Mouse (Mus musculus) kidney, adult 9 months (tissue): ENCODE measurements at regions not wholly inside any gene's neighbourhood (a gene's known extent, or its start where the extent isn't known, plus 50 kb on each side); places are given as distances from the start of the nearest gene placed in this dataset.

Source experiments
- DNase-seq: peaks from one replicate; pipeline ENCODE4 v3.0.0; 2022

DNA sequence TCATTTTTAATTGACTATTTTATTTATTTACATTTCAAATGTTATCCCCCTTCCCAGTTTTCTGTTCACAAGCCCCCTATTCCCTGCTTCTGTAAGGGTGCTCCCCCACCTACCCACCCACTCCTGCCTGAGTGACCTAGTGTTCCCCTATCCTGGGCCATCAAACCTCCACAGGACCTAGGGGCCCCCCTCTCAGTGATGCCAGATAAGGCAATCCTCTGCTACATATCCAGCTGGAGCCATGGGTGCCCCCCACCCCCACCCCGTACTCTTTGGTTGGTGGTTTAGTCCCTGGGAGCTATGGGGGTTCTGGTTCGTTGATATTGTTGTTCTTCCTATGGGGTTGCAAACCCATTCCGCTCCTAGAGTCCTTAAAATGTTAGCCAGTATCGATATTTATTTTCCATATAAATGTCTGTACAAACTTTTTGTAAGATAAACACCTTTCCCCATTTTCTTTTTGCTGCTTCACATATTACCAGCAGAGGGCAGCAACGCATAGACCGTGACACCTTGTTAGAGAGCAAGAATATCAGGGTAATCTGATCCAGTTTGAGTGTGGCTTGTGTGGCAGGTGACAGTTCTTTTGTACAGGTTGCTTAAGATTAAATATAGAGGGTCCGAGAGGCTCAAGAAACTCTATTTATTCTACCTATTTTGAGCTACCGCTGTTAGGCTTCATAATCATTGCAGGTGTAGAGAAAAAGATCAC is 177.2 kb upstream of the Scn7a start:
- peak; percentile 40 for DNase-seq

DNA sequence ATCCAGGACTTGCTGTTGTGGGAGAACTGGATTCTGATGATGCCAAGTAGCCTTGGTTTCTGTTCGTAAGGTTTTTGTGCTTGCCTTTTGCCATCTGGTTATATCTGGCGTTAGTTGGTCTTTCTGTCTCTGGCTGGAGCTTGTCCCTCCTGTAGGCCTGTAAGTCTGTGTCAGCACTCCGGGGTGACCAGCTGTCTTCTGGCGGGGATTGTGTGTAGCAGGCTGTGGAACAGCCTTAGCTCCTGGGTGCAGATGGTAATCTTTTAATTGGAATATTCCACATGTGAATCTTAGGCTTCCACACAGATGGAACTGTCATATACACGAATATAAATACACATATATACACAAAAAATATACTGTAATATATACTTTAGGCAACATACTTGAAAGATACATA is 156.5 kb upstream of the Scn7a start:
- DNase-seq, result no peak

DNA sequence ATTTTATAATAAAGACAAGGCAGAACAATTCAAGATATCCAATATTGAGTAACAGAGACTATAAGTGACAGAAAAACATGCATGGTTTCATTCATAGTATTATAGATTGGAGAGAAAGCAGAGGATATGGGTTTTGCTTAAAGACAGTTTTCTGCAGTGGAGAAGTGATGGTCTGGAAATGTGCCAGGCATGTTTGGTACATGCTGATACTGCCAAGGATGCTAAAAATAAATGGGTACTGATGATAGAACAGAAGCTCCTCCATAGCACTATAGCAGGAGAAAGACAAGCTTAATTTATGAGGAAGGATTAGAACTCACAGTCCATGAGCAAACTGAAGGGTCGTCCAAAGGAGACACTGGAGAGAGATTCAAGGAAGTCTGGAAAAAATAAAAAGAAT is 113.3 kb upstream of the Scn7a start:
- DNase-seq, result no peak

DNA sequence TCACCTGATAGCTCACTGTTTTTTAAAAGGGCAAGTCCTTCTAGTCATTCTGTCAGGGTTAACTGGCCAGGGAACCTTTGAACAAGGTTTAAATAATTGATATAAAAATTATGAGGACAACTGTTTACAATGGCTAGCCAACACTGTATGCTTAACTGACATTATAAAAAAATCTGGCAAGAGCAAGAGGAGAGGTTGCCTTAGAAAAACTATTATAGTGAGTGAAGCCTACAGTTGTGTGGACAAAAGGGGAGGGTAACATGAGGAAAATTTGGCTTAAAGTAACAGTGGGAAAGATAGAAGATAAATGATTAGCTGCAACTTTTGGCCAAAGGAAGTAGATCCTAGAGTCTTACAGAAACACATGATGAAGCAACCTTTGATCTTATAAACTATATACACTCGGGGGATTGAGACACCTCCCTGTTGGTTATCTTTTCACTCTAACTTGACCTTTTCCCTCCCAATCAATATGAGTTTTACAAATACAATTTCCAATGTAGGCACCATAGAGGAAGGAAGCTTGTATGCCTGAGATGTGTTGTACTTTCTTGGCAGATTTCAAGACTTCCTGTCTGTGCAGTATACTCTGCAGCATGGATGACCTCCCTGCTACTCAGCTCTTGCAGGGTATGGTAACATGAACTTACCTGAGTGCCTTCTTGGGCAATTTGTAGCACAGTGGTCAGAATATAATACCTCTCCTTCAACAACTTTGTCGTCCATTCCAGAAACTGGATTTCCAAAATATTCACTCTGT is 82.9 kb upstream of the Scn7a start:
- DNase-seq, result no peak
